Mouse (Mus musculus): ENCODE data around the gene Slfn4. TPM values are rescaled to one million over a fixed set of nuclear protein-coding genes. Genes with fewer than 3 reads are reported as not detected.
A peak's percentile ranks its signal among the peaks of the same experiment; 100 is the strongest.
"Not testable (repeated sequence)": the region's sequence is repeated elsewhere in the genome, so short reads cannot be mapped to it uniquely, and the experiment has no call there.

The Slfn4 gene
- total RNA-seq (2014; rRNA removed) (0.90 TPM in 1 of 2 replicates, not detected in the other), polyA plus RNA-seq (2015; fragmentation: Nextera tagmentation; extraction: Ambion mirVana) (0.22 TPM in 1 of 2 replicates, not detected in the other)

DNA sequence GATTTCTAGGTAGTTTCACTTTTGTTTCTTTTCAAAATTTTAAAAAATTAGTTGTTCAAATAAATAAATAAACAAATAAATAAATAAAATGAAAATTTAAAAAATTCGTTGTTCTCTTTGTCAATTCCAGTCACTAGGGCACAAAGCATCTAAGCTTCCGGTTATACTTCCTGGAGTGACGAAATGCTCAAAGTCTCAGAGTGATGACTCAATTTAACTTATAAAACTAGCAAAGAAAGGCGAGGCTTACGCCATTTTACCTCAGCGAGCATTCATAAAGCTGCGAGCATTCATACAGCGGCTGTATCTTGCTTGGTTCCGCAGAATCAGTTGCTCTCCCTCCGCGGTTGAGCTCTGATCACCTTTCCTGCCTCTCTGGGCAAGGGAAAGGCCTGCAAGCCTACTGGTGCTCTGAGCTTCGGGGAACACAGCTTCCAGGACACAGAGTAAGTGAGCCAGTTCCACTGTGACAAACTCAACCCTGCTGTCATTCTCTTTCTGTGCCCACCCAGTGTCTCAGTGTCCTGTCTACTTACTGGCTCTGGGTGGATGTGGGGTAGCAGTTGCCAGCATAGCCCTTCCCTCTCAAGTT, at the start of gene Slfn4:
TSS of gene Slfn4 (plus strand) at position 239 of the 592 bp plus-strand sequence.
- Histone ChIP-seq H3K36me3 (ENCODE audit: insufficient read depth, low read length) (no peaks in the 10 kb centered on the region), H3K4me1 (ENCODE audit: insufficient read depth, low read length) (no peaks in the 10 kb centered on the region), H3K9me3 (ENCODE audit: low read length) (no peaks in the 10 kb centered on the region), H3K4me2 (ENCODE audit: low read depth, low read length, poor library complexity, severe bottlenecking) (no peak within 1 kb of the TSS), H3K27ac (ENCODE audit: low read depth, low read length) (no peak within 1 kb of the TSS), H3K9ac (replicated peaks; ENCODE audit: low read length, poor library complexity, severe bottlenecking) (no peak within 1 kb of the TSS), H3K27me3 (ENCODE audit: insufficient read depth, low read length) (no peaks in the 10 kb centered on the region), H3K4me3 (ENCODE audit: low read depth, low read length) (no peak within 1 kb of the TSS)
- 85% methylated on average over 12 of the region's 12 CpGs for WGBS
- TF ChIP-seq CTCF (IDR thresholded peaks at IDR 0.05), result no peak
- no peak for DNase-seq (ENCODE audit: low spot score)
- no peak for ATAC-seq (ENCODE audit: low FRiP score)

DNA sequence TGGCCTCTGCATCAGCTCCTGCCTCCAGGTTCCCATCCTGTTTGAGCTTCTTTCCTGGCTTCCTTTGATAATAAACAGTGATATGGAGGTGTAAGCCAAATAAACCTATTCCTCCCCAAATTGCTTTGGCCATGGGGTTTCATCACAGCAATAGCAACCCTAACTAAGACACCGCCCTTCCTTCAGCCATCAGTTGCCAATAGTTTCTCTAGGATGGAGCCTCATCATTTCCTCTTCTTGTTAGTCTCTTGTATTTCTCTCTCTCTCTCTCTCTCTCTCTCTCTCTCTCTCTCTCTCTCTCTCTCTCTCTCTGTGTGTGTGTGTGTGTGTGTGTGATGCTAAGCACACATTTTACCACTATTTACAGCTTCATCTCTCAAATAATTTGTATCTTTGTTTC, 49.4 kb upstream of the Slfn4 start:
- no CpG with 5 or more reads among the region's 1 CpGs for WGBS
- not testable (repeated sequence) for DNase-seq (ENCODE audit: low spot score); H3K4me3 ChIP-seq (ENCODE audit: low read depth, low read length); H3K9ac ChIP-seq (replicated peaks; ENCODE audit: low read length, poor library complexity, severe bottlenecking); H3K4me2 ChIP-seq (ENCODE audit: low read depth, low read length, poor library complexity, severe bottlenecking); ATAC-seq (ENCODE audit: low FRiP score); H3K27ac ChIP-seq (ENCODE audit: low read depth, low read length); H3K4me1 ChIP-seq (ENCODE audit: insufficient read depth, low read length); H3K9me3 ChIP-seq (ENCODE audit: low read length); H3K36me3 ChIP-seq (ENCODE audit: insufficient read depth, low read length); H3K27me3 ChIP-seq (ENCODE audit: insufficient read depth, low read length)

DNA sequence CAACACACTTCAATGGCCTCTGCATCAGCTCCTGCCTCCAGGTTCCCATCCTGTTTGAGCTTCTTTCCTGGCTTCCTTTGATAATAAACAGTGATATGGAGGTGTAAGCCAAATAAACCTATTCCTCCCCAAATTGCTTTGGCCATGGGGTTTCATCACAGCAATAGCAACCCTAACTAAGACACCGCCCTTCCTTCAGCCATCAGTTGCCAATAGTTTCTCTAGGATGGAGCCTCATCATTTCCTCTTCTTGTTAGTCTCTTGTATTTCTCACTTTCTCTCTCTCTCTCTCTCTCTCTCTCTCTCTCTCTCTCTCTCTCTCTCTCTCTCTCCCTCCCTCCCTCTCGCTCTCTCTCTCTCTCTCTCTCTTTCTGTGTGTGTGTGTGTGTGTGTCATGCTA, 37.7 kb upstream of the Slfn4 start:
- H3K27ac ChIP-seq (ENCODE audit: low read depth, low read length); H3K9ac ChIP-seq (replicated peaks; ENCODE audit: low read length, poor library complexity, severe bottlenecking); H3K4me2 ChIP-seq (ENCODE audit: low read depth, low read length, poor library complexity, severe bottlenecking); ATAC-seq (ENCODE audit: low FRiP score); H3K9me3 ChIP-seq (ENCODE audit: low read length); H3K36me3 ChIP-seq (ENCODE audit: insufficient read depth, low read length); H3K4me1 ChIP-seq (ENCODE audit: insufficient read depth, low read length); H3K27me3 ChIP-seq (ENCODE audit: insufficient read depth, low read length); H3K4me3 ChIP-seq (ENCODE audit: low read depth, low read length); DNase-seq (ENCODE audit: low spot score): not testable (repeated sequence)
- 71% methylated on average over 1 of the region's 2 CpGs for WGBS

- H3K27ac ChIP-seq (ENCODE audit: low read depth, low read length); H3K4me3 ChIP-seq (ENCODE audit: low read depth, low read length); H3K4me1 ChIP-seq (ENCODE audit: insufficient read depth, low read length); H3K4me2 ChIP-seq (ENCODE audit: low read depth, low read length, poor library complexity, severe bottlenecking); H3K27me3 ChIP-seq (ENCODE audit: insufficient read depth, low read length); H3K36me3 ChIP-seq (ENCODE audit: insufficient read depth, low read length); ATAC-seq (ENCODE audit: low FRiP score); H3K9ac ChIP-seq (replicated peaks; ENCODE audit: low read length, poor library complexity, severe bottlenecking); H3K9me3 ChIP-seq (ENCODE audit: low read length); DNase-seq (ENCODE audit: low spot score): not testable (repeated sequence)
- no CpG with 5 or more reads among the region's 1 CpGs for WGBS
Measured at GRCm38 (mm10) chr11:83148939-83149338, 26.0 kb upstream of the Slfn4 start.

DNA sequence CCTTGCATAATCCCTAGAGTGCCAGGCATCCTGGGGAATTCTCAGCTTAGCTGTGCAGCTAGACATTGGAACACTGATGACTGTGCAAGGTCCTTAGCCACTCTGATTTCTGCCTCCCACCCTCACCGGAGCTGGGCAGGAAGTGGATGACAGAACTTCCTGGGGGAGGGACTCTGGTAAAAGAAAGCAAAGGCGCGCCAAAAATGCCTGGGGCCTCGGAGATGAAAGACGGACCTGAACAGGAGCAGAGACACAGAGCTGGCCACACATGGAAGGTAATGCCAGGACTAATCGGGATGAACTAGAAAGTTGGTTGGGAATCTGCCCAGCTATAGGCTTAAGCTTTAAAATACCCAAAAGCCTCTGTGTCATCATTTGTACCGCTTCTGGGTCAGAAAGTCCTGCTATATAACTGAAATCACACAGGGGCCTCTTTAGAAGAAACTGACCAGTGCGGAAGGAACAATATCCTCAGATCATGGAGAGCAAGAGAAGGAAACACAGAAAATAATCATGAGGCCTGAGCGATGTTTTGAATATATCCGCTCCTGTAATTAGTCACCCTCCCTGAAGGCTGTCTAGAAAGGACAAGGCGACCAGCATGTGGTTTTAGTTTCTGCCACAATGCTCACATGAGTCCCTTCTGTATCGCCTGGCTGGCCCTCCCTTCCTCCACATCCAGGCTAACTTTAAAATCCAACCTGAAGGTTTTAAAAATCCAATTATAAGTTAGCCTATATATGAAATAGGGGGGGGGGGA, 16.3 kb downstream of the Slfn4 start, which contains the start of gene Slfn3:
TSS of gene Slfn3 (plus strand) at position 197 of the 760 bp plus-strand sequence.
- WGBS, result 79% methylated on average over 12 of the region's 12 CpGs
- no peak within 1 kb of the TSS for H3K4me3 ChIP-seq (ENCODE audit: low read depth, low read length)
- H3K4me2 ChIP-seq (ENCODE audit: low read depth, low read length, poor library complexity, severe bottlenecking), result no peak within 1 kb of the TSS
- H3K27ac ChIP-seq (ENCODE audit: low read depth, low read length), result no peak within 1 kb of the TSS
- no peaks in the 10 kb centered on the region for H3K27me3 ChIP-seq (ENCODE audit: insufficient read depth, low read length)
- no peaks in the 10 kb centered on the region for H3K36me3 ChIP-seq (ENCODE audit: insufficient read depth, low read length)
- TF ChIP-seq CTCF (IDR thresholded peaks at IDR 0.05), result no peak
- no peaks in the 10 kb centered on the region for H3K4me1 ChIP-seq (ENCODE audit: insufficient read depth, low read length)
- DNase-seq (ENCODE audit: low spot score) (no peak), ATAC-seq (ENCODE audit: low FRiP score) (no peak)
- H3K9ac ChIP-seq (replicated peaks; ENCODE audit: low read length, poor library complexity, severe bottlenecking), result no peak within 1 kb of the TSS
- no peaks in the 10 kb centered on the region for H3K9me3 ChIP-seq (ENCODE audit: low read length)

GRCm38 (mm10) chr11:83192001-83192400, 17.0 kb downstream of the Slfn4 start:
- 70% methylated on average over 3 of the region's 3 CpGs for WGBS
- no peak overlapping the region for H3K4me3 ChIP-seq (ENCODE audit: low read depth, low read length)
- H3K4me1 ChIP-seq (ENCODE audit: insufficient read depth, low read length), result no peaks in the 10 kb centered on the region
- no peaks in the 10 kb centered on the region for H3K36me3 ChIP-seq (ENCODE audit: insufficient read depth, low read length)
- no peaks in the 10 kb centered on the region for H3K9me3 ChIP-seq (ENCODE audit: low read length)
- H3K9ac ChIP-seq (replicated peaks; ENCODE audit: low read length, poor library complexity, severe bottlenecking), result no peak overlapping the region
- TF ChIP-seq CTCF (IDR thresholded peaks at IDR 0.05), result peak; percentile 91
- H3K27me3 ChIP-seq (ENCODE audit: insufficient read depth, low read length), result no peaks in the 10 kb centered on the region
- no peak overlapping the region for H3K27ac ChIP-seq (ENCODE audit: low read depth, low read length)
- DNase-seq (ENCODE audit: low spot score) (peak; percentile 75), ATAC-seq (ENCODE audit: low FRiP score) (no peak)
- no peak overlapping the region for H3K4me2 ChIP-seq (ENCODE audit: low read depth, low read length, poor library complexity, severe bottlenecking)

Measured in midbrain, postnatal 0 days (tissue).